Mouse (Mus musculus): ENCODE measurements around the gene Prr9. TPM values are rescaled to one million over a fixed set of nuclear protein-coding genes. Genes with fewer than 3 reads are reported as not detected.

The Prr9 gene
- not detected in 2 replicates for polyA plus RNA-seq (2015; fragmentation: Nextera tagmentation; extraction: Ambion mirVana)

GRCm38 (mm10) chr3:92123847-92124246, at the start of gene Prr9:
Gene Prr9 (minus strand): TSS chr3:92123947.
- H3K27ac ChIP-seq (ENCODE audit: low read depth, low read length), result no peak within 1 kb of the TSS
- 77% methylated on average over 5 of the region's 5 CpGs for WGBS
- TF ChIP-seq CTCF (IDR thresholded peaks at IDR 0.05; ENCODE audit: low read depth), result no peak
- no peaks in the 10 kb centered on the region for H3K27me3 ChIP-seq (replicated peaks; ENCODE audit: control insufficient read depth, insufficient read depth, low read length)
- H3K36me3 ChIP-seq (ENCODE audit: control insufficient read depth, insufficient read depth), result no peaks in the 10 kb centered on the region
- H3K4me1 ChIP-seq (replicated peaks; ENCODE audit: control insufficient read depth, insufficient read depth, low read length), result no peaks in the 10 kb centered on the region
- H3K9me3 ChIP-seq (ENCODE audit: control insufficient read depth), result no peaks in the 10 kb centered on the region
- ATAC-seq, result no peak
- no peak within 1 kb of the TSS for H3K4me2 ChIP-seq (replicated peaks; ENCODE audit: low read depth)
- no peak within 1 kb of the TSS for H3K9ac ChIP-seq (ENCODE audit: low read depth, low read length)
- no peak within 1 kb of the TSS for H3K4me3 ChIP-seq (ENCODE audit: low read depth, low read length)

- 77% methylated on average over 3 of the region's 3 CpGs for WGBS
- no peaks in the 10 kb centered on the region for H3K4me1 ChIP-seq (replicated peaks; ENCODE audit: control insufficient read depth, insufficient read depth, low read length)
- H3K9me3 ChIP-seq (ENCODE audit: control insufficient read depth), result no peaks in the 10 kb centered on the region
- H3K36me3 ChIP-seq (ENCODE audit: control insufficient read depth, insufficient read depth), result no peaks in the 10 kb centered on the region
- ATAC-seq, result no peak
- H3K4me3 ChIP-seq (ENCODE audit: low read depth, low read length), result no peak overlapping the region
- no peak overlapping the region for H3K4me2 ChIP-seq (replicated peaks; ENCODE audit: low read depth)
- H3K27me3 ChIP-seq (replicated peaks; ENCODE audit: control insufficient read depth, insufficient read depth, low read length), result no peaks in the 10 kb centered on the region
- no peak overlapping the region for H3K9ac ChIP-seq (ENCODE audit: low read depth, low read length)
- no peak overlapping the region for H3K27ac ChIP-seq (ENCODE audit: low read depth, low read length)
- TF ChIP-seq CTCF (IDR thresholded peaks at IDR 0.05; ENCODE audit: low read depth), result no peak
Observed at GRCm38 (mm10) chr3:92169847-92170246, 46.1 kb upstream of the Prr9 start.

GRCm38 (mm10) chr3:92153322-92153721, 29.6 kb upstream of the Prr9 start:
- peak; percentile 87 for TF ChIP-seq CTCF (IDR thresholded peaks at IDR 0.05; ENCODE audit: low read depth)
- Histone ChIP-seq H3K9ac (ENCODE audit: low read depth, low read length) (no peak overlapping the region), H3K4me3 (ENCODE audit: low read depth, low read length) (no peak overlapping the region), H3K4me2 (replicated peaks; ENCODE audit: low read depth) (no peak overlapping the region), H3K27ac (ENCODE audit: low read depth, low read length) (no peak overlapping the region), H3K27me3 (replicated peaks; ENCODE audit: control insufficient read depth, insufficient read depth, low read length) (no peaks in the 10 kb centered on the region), H3K4me1 (replicated peaks; ENCODE audit: control insufficient read depth, insufficient read depth, low read length) (no peaks in the 10 kb centered on the region), H3K36me3 (ENCODE audit: control insufficient read depth, insufficient read depth) (no peaks in the 10 kb centered on the region), H3K9me3 (ENCODE audit: control insufficient read depth) (no peaks in the 10 kb centered on the region)
- ATAC-seq, result no peak

GRCm38 (mm10) chr3:92150631-92151277, 27.0 kb upstream of the Prr9 start:
- Histone ChIP-seq H3K36me3 (ENCODE audit: control insufficient read depth, insufficient read depth) (no peaks in the 10 kb centered on the region), H3K4me2 (replicated peaks; ENCODE audit: low read depth) (no peak overlapping the region), H3K4me1 (replicated peaks; ENCODE audit: control insufficient read depth, insufficient read depth, low read length) (no peaks in the 10 kb centered on the region), H3K4me3 (ENCODE audit: low read depth, low read length) (no peak overlapping the region), H3K9ac (ENCODE audit: low read depth, low read length) (no peak overlapping the region), H3K9me3 (ENCODE audit: control insufficient read depth) (no peaks in the 10 kb centered on the region), H3K27me3 (replicated peaks; ENCODE audit: control insufficient read depth, insufficient read depth, low read length) (no peaks in the 10 kb centered on the region), H3K27ac (ENCODE audit: low read depth, low read length) (no peak overlapping the region)
- peak; percentile 85 for ATAC-seq
- WGBS, result 25% methylated on average over 8 of the region's 8 CpGs
- TF ChIP-seq CTCF (IDR thresholded peaks at IDR 0.05; ENCODE audit: low read depth), result peak; percentile 87

GRCm38 (mm10) chr3:92147913-92148312, 24.2 kb upstream of the Prr9 start:
- H3K4me3 ChIP-seq (ENCODE audit: low read depth, low read length), result no peak overlapping the region
- H3K27me3 ChIP-seq (replicated peaks; ENCODE audit: control insufficient read depth, insufficient read depth, low read length), result no peaks in the 10 kb centered on the region
- H3K27ac ChIP-seq (ENCODE audit: low read depth, low read length), result no peak overlapping the region
- no peak for ATAC-seq
- H3K9ac ChIP-seq (ENCODE audit: low read depth, low read length), result no peak overlapping the region
- H3K4me2 ChIP-seq (replicated peaks; ENCODE audit: low read depth), result no peak overlapping the region
- H3K36me3 ChIP-seq (ENCODE audit: control insufficient read depth, insufficient read depth), result no peaks in the 10 kb centered on the region
- no peak for TF ChIP-seq CTCF (IDR thresholded peaks at IDR 0.05; ENCODE audit: low read depth)
- WGBS, result 68% methylated on average over 5 of the region's 5 CpGs
- H3K4me1 ChIP-seq (replicated peaks; ENCODE audit: control insufficient read depth, insufficient read depth, low read length), result no peaks in the 10 kb centered on the region
- no peaks in the 10 kb centered on the region for H3K9me3 ChIP-seq (ENCODE audit: control insufficient read depth)

- H3K4me3 ChIP-seq (ENCODE audit: low read depth, low read length), result no peak overlapping the region
- no peaks in the 10 kb centered on the region for H3K9me3 ChIP-seq (ENCODE audit: control insufficient read depth)
- ATAC-seq, result no peak
- H3K4me1 ChIP-seq (replicated peaks; ENCODE audit: control insufficient read depth, insufficient read depth, low read length), result no peaks in the 10 kb centered on the region
- no peak overlapping the region for H3K27ac ChIP-seq (ENCODE audit: low read depth, low read length)
- no peak overlapping the region for H3K9ac ChIP-seq (ENCODE audit: low read depth, low read length)
- no peaks in the 10 kb centered on the region for H3K36me3 ChIP-seq (ENCODE audit: control insufficient read depth, insufficient read depth)
- H3K27me3 ChIP-seq (replicated peaks; ENCODE audit: control insufficient read depth, insufficient read depth, low read length), result no peaks in the 10 kb centered on the region
- TF ChIP-seq CTCF (IDR thresholded peaks at IDR 0.05; ENCODE audit: low read depth), result peak; percentile 58
- WGBS, result 13% methylated on average over 2 of the region's 2 CpGs
- no peak overlapping the region for H3K4me2 ChIP-seq (replicated peaks; ENCODE audit: low read depth)
Observed at GRCm38 (mm10) chr3:92147420-92147819, 23.7 kb upstream of the Prr9 start.
